Mouse (Mus musculus) hindbrain, embryonic 15.5 days (tissue): Measurements from ENCODE around the gene Whamm. TPM values are rescaled to one million over a fixed set of nuclear protein-coding genes. Genes with fewer than 3 reads are reported as not detected.
A peak's percentile ranks its signal among the peaks of the same experiment; 100 is the strongest.

Experiments used
- ATAC-seq: fragments of 200-750 bp; cut with Nextera tagmentation; 2 replicates; pipeline ENCODE4 v1.8.0; 2017; ENCODE audit warnings: low read depth, moderate number of reproducible peaks, moderate TSS enrichment; ENCODE audit not compliant: low FRiP score
- H3K27ac ChIP-seq: fragments of 300-500 bp; sonication (generic); replicated peaks from 2 replicates; pipeline ENCODE4 v1.5.1; 2015; ENCODE audit warnings: mild to moderate bottlenecking, inconsistent platforms
- H3K27me3 ChIP-seq: fragments of 300-500 bp; sonication (generic); 2 replicates; pipeline ENCODE4 v1.6.1; 2015; ENCODE audit warnings: control low read depth, inconsistent platforms
- H3K36me3 ChIP-seq: fragments of 300-500 bp; sonication (generic); 2 replicates; pipeline ENCODE4 v1.6.1; 2015; ENCODE audit warnings: control low read depth, inconsistent platforms
- H3K4me1 ChIP-seq: fragments of 300-500 bp; sonication (generic); replicated peaks from 2 replicates; pipeline ENCODE4 v1.6.1; 2015; ENCODE audit warnings: control low read depth, inconsistent platforms
- H3K4me2 ChIP-seq: fragments of 300-500 bp; sonication (generic); 2 replicates; pipeline ENCODE4 v1.6.1; 2015; ENCODE audit warnings: moderate library complexity, mild to moderate bottlenecking, inconsistent platforms
- H3K4me3 ChIP-seq: fragments of 300-500 bp; sonication (generic); 2 replicates; pipeline ENCODE4 v1.5.1; 2015; ENCODE audit warnings: mild to moderate bottlenecking, inconsistent platforms
- H3K9ac ChIP-seq: fragments of 300-500 bp; sonication (generic); 2 replicates; pipeline ENCODE4 v1.6.1; 2015; ENCODE audit warnings: inconsistent platforms
- H3K9me3 ChIP-seq: fragments of 300-500 bp; sonication (generic); 2 replicates; pipeline ENCODE4 v1.6.1; 2016; ENCODE audit warnings: control low read depth, inconsistent platforms
- WGBS: fragments of 180-500 bp; shearing (Covaris S2); methylation state at CpG from one replicate; pipeline ENCODE4 v1.1.7; 2015; 5-methylcytosine and 5-hydroxymethylcytosine counted together
- polyA plus RNA-seq: library from polyadenylated mRNA; unstranded; fragments of >200 nt; fragmentation: Nextera tagmentation; extraction: Ambion mirVana; gene quantifications from 2 replicates; pipeline ENCODE4 v1.2.1, GENCODE M21; 2015

The Whamm gene
- polyA plus RNA-seq, 1 experiment from 2014 or later = 6.6 TPM

- Histone ChIP-seq H3K27ac (no peak overlapping the region), H3K4me3 (no peak overlapping the region), H3K36me3 (no peaks in the 10 kb centered on the region), H3K27me3 (no peaks in the 10 kb centered on the region), H3K4me1 (peaks cover 5% of the 10 kb centered on the region), H3K4me2 (no peak overlapping the region), H3K9me3 (no peaks in the 10 kb centered on the region), H3K9ac (no peak overlapping the region)
- WGBS = 80% methylated on average over 4 of the region's 4 CpGs
- ATAC-seq = no peak
These were observed 4.7 kb upstream of the Whamm start for GRCm38 (mm10) chr7:81566332-81566731.

GRCm38 (mm10) chr7:81566892-81567291 is 4.2 kb upstream of the Whamm start, which contains the start of gene Fsd2:
Fsd2 (minus strand) TSS chr7:81566944.
- 79% methylated on average over 9 of the region's 9 CpGs for WGBS
- no peaks in the 10 kb centered on the region for H3K27me3 ChIP-seq
- no peak within 1 kb of the TSS for H3K4me2 ChIP-seq
- H3K4me3 ChIP-seq = no peak within 1 kb of the TSS
- H3K9me3 ChIP-seq = no peaks in the 10 kb centered on the region
- peaks cover 5% of the 10 kb centered on the region for H3K4me1 ChIP-seq
- ATAC-seq = no peak
- no peaks in the 10 kb centered on the region for H3K36me3 ChIP-seq
- no peak within 1 kb of the TSS for H3K9ac ChIP-seq
- no peak within 1 kb of the TSS for H3K27ac ChIP-seq

- H3K9ac ChIP-seq = no peak overlapping the region
- 96% methylated on average over 5 of the region's 5 CpGs for WGBS
- no peak overlapping the region for H3K4me3 ChIP-seq
- H3K36me3 ChIP-seq = no peaks in the 10 kb centered on the region
- H3K27me3 ChIP-seq = no peaks in the 10 kb centered on the region
- no peak for ATAC-seq
- H3K9me3 ChIP-seq = no peaks in the 10 kb centered on the region
- no peak overlapping the region for H3K4me2 ChIP-seq
- peaks cover 10% of the 10 kb centered on the region for H3K4me1 ChIP-seq
- no peak overlapping the region for H3K27ac ChIP-seq
These were observed 3.7 kb upstream of the Whamm start for GRCm38 (mm10) chr7:81567396-81567795.

- H3K4me2 ChIP-seq = no peak overlapping the region
- no peak overlapping the region for H3K27ac ChIP-seq
- WGBS = 97% methylated on average over 1 of the region's 1 CpGs
- no peak for ATAC-seq
- no peak overlapping the region for H3K4me3 ChIP-seq
- H3K9ac ChIP-seq = no peak overlapping the region
- peaks cover 25% of the 10 kb centered on the region for H3K4me1 ChIP-seq
- no peaks in the 10 kb centered on the region for H3K27me3 ChIP-seq
- no peaks in the 10 kb centered on the region for H3K9me3 ChIP-seq
- no peaks in the 10 kb centered on the region for H3K36me3 ChIP-seq
These were observed 1.2 kb upstream of the Whamm start for GRCm38 (mm10) chr7:81569851-81570250.

GRCm38 (mm10) chr7:81570271-81570670 is 795 bp upstream of the Whamm start:
- no peak overlapping the region; the same call in 1 of the 2 replicates for H3K4me2 ChIP-seq
- peaks cover 25% of the 10 kb centered on the region for H3K4me1 ChIP-seq
- WGBS = 89% methylated on average over 3 of the region's 3 CpGs
- no peak overlapping the region for H3K9ac ChIP-seq
- ATAC-seq = no peak
- no peak overlapping the region for H3K27ac ChIP-seq
- H3K36me3 ChIP-seq = no peaks in the 10 kb centered on the region
- no peaks in the 10 kb centered on the region for H3K9me3 ChIP-seq
- no peaks in the 10 kb centered on the region for H3K27me3 ChIP-seq
- no peak overlapping the region for H3K4me3 ChIP-seq

- no peak overlapping the region for H3K9ac ChIP-seq
- H3K4me1 ChIP-seq = peaks cover 25% of the 10 kb centered on the region
- peak overlapping the region; percentile 65 for H3K4me2 ChIP-seq
- H3K9me3 ChIP-seq = no peaks in the 10 kb centered on the region
- no peaks in the 10 kb centered on the region for H3K27me3 ChIP-seq
- ATAC-seq = no peak
- H3K4me3 ChIP-seq = peak overlapping the region; percentile 69
- WGBS = 5% methylated on average over 5 of the region's 5 CpGs
- H3K36me3 ChIP-seq = peaks cover 2% of the 10 kb centered on the region; the same call in 1 of the 2 replicates
- peak overlapping the region; percentile 92; the same call in 1 of the 2 replicates for H3K27ac ChIP-seq
These were observed 336 bp upstream of the Whamm start for GRCm38 (mm10) chr7:81570752-81571107.

- Histone ChIP-seq H3K4me2 (peak overlapping the region; percentile 65), H3K36me3 (peaks cover 6% of the 10 kb centered on the region; the same call in 1 of the 2 replicates), H3K4me3 (peak overlapping the region; percentile 69), H3K27ac (peak overlapping the region; percentile 92), H3K9ac (peak overlapping the region; percentile 84), H3K4me1 (peaks cover 25% of the 10 kb centered on the region), H3K27me3 (no peaks in the 10 kb centered on the region), H3K9me3 (no peaks in the 10 kb centered on the region)
- no peak for ATAC-seq
- 19% methylated on average over 15 of the region's 15 CpGs for WGBS
These were observed 925 bp downstream of the Whamm start for GRCm38 (mm10) chr7:81571941-81572441.

- H3K4me2 ChIP-seq = peak overlapping the region; percentile 65
- no peak for ATAC-seq
- no peak overlapping the region for H3K27ac ChIP-seq
- H3K36me3 ChIP-seq = peaks cover 12% of the 10 kb centered on the region
- peaks cover 25% of the 10 kb centered on the region for H3K4me1 ChIP-seq
- no peak overlapping the region; the same call in none of the 2 replicates for H3K9ac ChIP-seq
- 72% methylated on average over 6 of the region's 6 CpGs for WGBS
- no peaks in the 10 kb centered on the region for H3K9me3 ChIP-seq
- peak overlapping the region; percentile 69 for H3K4me3 ChIP-seq
- H3K27me3 ChIP-seq = no peaks in the 10 kb centered on the region
These were observed 1.7 kb downstream of the Whamm start for GRCm38 (mm10) chr7:81572610-81573268.

- no peak overlapping the region for H3K9ac ChIP-seq
- H3K4me1 ChIP-seq = peaks cover 25% of the 10 kb centered on the region
- peaks cover 18% of the 10 kb centered on the region for H3K36me3 ChIP-seq
- no peak overlapping the region for H3K27ac ChIP-seq
- no peak for ATAC-seq
- H3K4me2 ChIP-seq = peak overlapping the region; percentile 65; the same call in 1 of the 2 replicates
- no peaks in the 10 kb centered on the region for H3K27me3 ChIP-seq
- no peak overlapping the region for H3K4me3 ChIP-seq
- H3K9me3 ChIP-seq = no peaks in the 10 kb centered on the region
- WGBS = 96% methylated on average over 6 of the region's 6 CpGs
These were observed 2.3 kb downstream of the Whamm start for GRCm38 (mm10) chr7:81573397-81573796.

- Histone ChIP-seq H3K27ac (no peak overlapping the region), H3K9ac (no peak overlapping the region), H3K4me3 (no peak overlapping the region), H3K27me3 (no peaks in the 10 kb centered on the region), H3K4me2 (no peak overlapping the region), H3K9me3 (no peaks in the 10 kb centered on the region), H3K4me1 (peaks cover 25% of the 10 kb centered on the region), H3K36me3 (peaks cover 22% of the 10 kb centered on the region)
- 94% methylated on average over 9 of the region's 9 CpGs for WGBS
- ATAC-seq = no peak
These were observed 2.8 kb downstream of the Whamm start for GRCm38 (mm10) chr7:81573821-81574220.

GRCm38 (mm10) chr7:81575606-81576005 is 4.5 kb downstream of the Whamm start:
- Histone ChIP-seq H3K4me1 (peaks cover 23% of the 10 kb centered on the region), H3K36me3 (peaks cover 33% of the 10 kb centered on the region), H3K9ac (no peak overlapping the region), H3K9me3 (no peaks in the 10 kb centered on the region), H3K4me2 (no peak overlapping the region), H3K4me3 (no peak overlapping the region), H3K27me3 (no peaks in the 10 kb centered on the region), H3K27ac (no peak overlapping the region)
- no peak for ATAC-seq
- WGBS = 93% methylated on average over 10 of the region's 10 CpGs

- no peaks in the 10 kb centered on the region for H3K27me3 ChIP-seq
- WGBS = 87% methylated on average over 3 of the region's 3 CpGs
- H3K36me3 ChIP-seq = peaks cover 33% of the 10 kb centered on the region
These were observed 6.8 kb downstream of the Whamm start for GRCm38 (mm10) chr7:81577872-81578271.

More at GRCm38 (mm10) chr7:81577872-81578271, 6.8 kb downstream of the Whamm start:
- no peak overlapping the region for H3K4me3 ChIP-seq
- H3K9me3 ChIP-seq = no peaks in the 10 kb centered on the region
- ATAC-seq = no peak
- H3K9ac ChIP-seq = no peak overlapping the region
- no peak overlapping the region for H3K4me2 ChIP-seq
- peaks cover 10% of the 10 kb centered on the region for H3K4me1 ChIP-seq
- H3K27ac ChIP-seq = no peak overlapping the region
